Mouse (Mus musculus): Measurements from ENCODE around the gene Coro1c. TPM values are rescaled to one million over a fixed set of nuclear protein-coding genes. Genes with fewer than 3 reads are reported as not detected.
A peak's percentile ranks its signal among the peaks of the same experiment; 100 is the strongest.

Gene Coro1c
- polyA plus RNA-seq, 1 experiment from 2014 or later, result 102 TPM

DNA sequence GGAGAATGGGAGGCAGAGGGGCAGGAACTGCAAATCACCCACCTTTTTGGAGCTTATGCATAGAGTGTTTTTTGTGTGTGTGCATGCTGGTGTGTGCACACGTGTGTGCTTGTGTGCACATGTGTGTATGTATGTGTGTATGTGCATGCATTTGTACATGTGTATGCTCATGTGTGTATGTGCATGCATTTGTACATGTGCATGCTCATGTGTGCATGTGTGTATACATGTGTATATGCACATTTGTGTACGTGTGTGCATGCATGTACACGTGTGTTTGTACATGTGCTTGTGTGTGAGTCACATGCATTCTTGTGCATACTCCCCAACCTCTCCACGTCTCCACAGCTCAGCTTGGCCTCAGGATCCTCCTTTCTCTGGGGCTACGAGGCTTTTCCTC, 77.8 kb downstream of the Coro1c start:
- Histone ChIP-seq H3K27me3 (replicated peaks; ENCODE audit: insufficient read depth, low read length) (no peaks in the 10 kb centered on the region), H3K4me1 (ENCODE audit: insufficient read depth, low read depth, low read length) (no peaks in the 10 kb centered on the region), H3K36me3 (ENCODE audit: insufficient read depth, low read length) (no peaks in the 10 kb centered on the region), H3K9ac (replicated peaks; ENCODE audit: low read depth) (no peak overlapping the region), H3K4me2 (replicated peaks; ENCODE audit: low read depth, low read length) (no peak overlapping the region), H3K27ac (ENCODE audit: low read length) (no peak overlapping the region), H3K9me3 (ENCODE audit: low read length) (no peaks in the 10 kb centered on the region), H3K4me3 (ENCODE audit: low read depth, low read length) (no peak overlapping the region)
- 78% methylated on average over 5 of the region's 5 CpGs for WGBS
- DNase-seq (ENCODE audit: low spot score) (no peak), ATAC-seq (no peak)
- TF ChIP-seq CTCF (IDR thresholded peaks at IDR 0.05) (no peak), EP300 (IDR thresholded peaks at IDR 0.05) (no peak)

DNA sequence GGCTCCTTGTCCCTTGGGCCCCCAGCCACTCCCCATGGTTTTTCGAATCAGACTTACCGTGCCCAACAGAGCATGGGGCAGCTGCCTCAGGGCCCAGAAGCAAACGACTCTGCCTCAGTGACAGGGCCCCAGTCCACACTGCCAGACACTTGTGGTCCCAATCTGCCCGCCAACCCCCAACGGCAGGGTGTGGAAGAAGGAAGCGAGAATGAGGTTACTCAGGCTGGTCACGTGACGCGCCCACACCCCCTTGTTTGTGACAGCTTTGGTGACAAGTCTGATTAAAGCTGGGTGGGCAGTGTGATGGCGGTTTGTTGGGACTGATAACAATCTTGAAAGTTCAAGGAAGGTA, 78.3 kb downstream of the Coro1c start:
- no peak overlapping the region for H3K4me2 ChIP-seq (replicated peaks; ENCODE audit: low read depth, low read length)
- no peaks in the 10 kb centered on the region for H3K27me3 ChIP-seq (replicated peaks; ENCODE audit: insufficient read depth, low read length)
- TF ChIP-seq EP300 (IDR thresholded peaks at IDR 0.05), result no peak
- TF ChIP-seq CTCF (IDR thresholded peaks at IDR 0.05), result no peak
- H3K27ac ChIP-seq (ENCODE audit: low read length), result no peak overlapping the region
- H3K9ac ChIP-seq (replicated peaks; ENCODE audit: low read depth), result no peak overlapping the region
- H3K4me3 ChIP-seq (ENCODE audit: low read depth, low read length), result no peak overlapping the region
- DNase-seq (ENCODE audit: low spot score) (no peak), ATAC-seq (peak; percentile 25; the same call in 1 of the 2 replicates)
- H3K36me3 ChIP-seq (ENCODE audit: insufficient read depth, low read length), result no peaks in the 10 kb centered on the region
- H3K4me1 ChIP-seq (ENCODE audit: insufficient read depth, low read depth, low read length), result no peaks in the 10 kb centered on the region
- WGBS, result 39% methylated on average over 10 of the region's 10 CpGs
- no peaks in the 10 kb centered on the region for H3K9me3 ChIP-seq (ENCODE audit: low read length)

- Histone ChIP-seq H3K36me3 (ENCODE audit: insufficient read depth, low read length) (no peaks in the 10 kb centered on the region), H3K4me3 (ENCODE audit: low read depth, low read length) (no peak overlapping the region), H3K27ac (ENCODE audit: low read length) (no peak overlapping the region), H3K27me3 (replicated peaks; ENCODE audit: insufficient read depth, low read length) (no peaks in the 10 kb centered on the region), H3K9ac (replicated peaks; ENCODE audit: low read depth) (no peak overlapping the region), H3K4me1 (ENCODE audit: insufficient read depth, low read depth, low read length) (no peaks in the 10 kb centered on the region), H3K9me3 (ENCODE audit: low read length) (no peaks in the 10 kb centered on the region), H3K4me2 (replicated peaks; ENCODE audit: low read depth, low read length) (no peak overlapping the region)
- 45% methylated on average over 7 of the region's 7 CpGs for WGBS
- no peak for DNase-seq (ENCODE audit: low spot score)
- TF ChIP-seq CTCF (IDR thresholded peaks at IDR 0.05), result no peak
- TF ChIP-seq EP300 (IDR thresholded peaks at IDR 0.05), result no peak
- no peak for ATAC-seq
Observed at GRCm38 (mm10) chr5:113829566-113830291, 78.8 kb downstream of the Coro1c start.

- WGBS, result 40% methylated on average over 7 of the region's 7 CpGs
- no peaks in the 10 kb centered on the region for H3K27me3 ChIP-seq (replicated peaks; ENCODE audit: insufficient read depth, low read length)
- no peaks in the 10 kb centered on the region for H3K4me1 ChIP-seq (ENCODE audit: insufficient read depth, low read depth, low read length)
- H3K4me3 ChIP-seq (ENCODE audit: low read depth, low read length), result no peak overlapping the region
- no peaks in the 10 kb centered on the region for H3K9me3 ChIP-seq (ENCODE audit: low read length)
- H3K9ac ChIP-seq (replicated peaks; ENCODE audit: low read depth), result no peak overlapping the region
- H3K4me2 ChIP-seq (replicated peaks; ENCODE audit: low read depth, low read length), result no peak overlapping the region
- DNase-seq (ENCODE audit: low spot score) (no peak), ATAC-seq (no peak)
- H3K27ac ChIP-seq (ENCODE audit: low read length), result no peak overlapping the region
- TF ChIP-seq EP300 (IDR thresholded peaks at IDR 0.05) (no peak), CTCF (IDR thresholded peaks at IDR 0.05) (no peak)
- no peaks in the 10 kb centered on the region for H3K36me3 ChIP-seq (ENCODE audit: insufficient read depth, low read length)
Observed at GRCm38 (mm10) chr5:113828481-113828880, 80.1 kb downstream of the Coro1c start.

DNA sequence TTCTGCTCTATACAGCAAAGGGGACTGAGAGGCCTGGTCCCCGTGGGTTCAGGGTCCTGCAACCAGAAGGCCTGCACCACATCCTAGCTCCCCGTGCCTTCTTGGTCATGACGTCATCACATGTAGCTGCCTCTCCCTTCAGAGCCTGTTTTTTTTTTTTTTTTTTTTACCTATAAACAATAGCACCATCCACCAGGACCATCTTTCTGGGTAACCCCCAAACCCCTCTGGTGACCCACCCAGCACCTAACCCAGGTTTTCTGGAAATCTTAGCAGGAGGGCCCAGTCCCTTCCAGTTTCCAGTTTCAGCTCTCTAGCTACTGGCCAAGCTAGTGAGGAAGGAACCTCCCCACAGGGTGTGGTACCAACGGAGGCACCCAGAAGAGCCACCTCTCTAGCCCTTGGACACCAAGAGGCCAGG, 80.6 kb downstream of the Coro1c start:
- Histone ChIP-seq H3K27ac (ENCODE audit: low read length) (no peak overlapping the region), H3K27me3 (replicated peaks; ENCODE audit: insufficient read depth, low read length) (no peaks in the 10 kb centered on the region), H3K9me3 (ENCODE audit: low read length) (no peaks in the 10 kb centered on the region), H3K36me3 (ENCODE audit: insufficient read depth, low read length) (no peaks in the 10 kb centered on the region), H3K4me3 (ENCODE audit: low read depth, low read length) (no peak overlapping the region), H3K9ac (replicated peaks; ENCODE audit: low read depth) (no peak overlapping the region), H3K4me2 (replicated peaks; ENCODE audit: low read depth, low read length) (no peak overlapping the region), H3K4me1 (ENCODE audit: insufficient read depth, low read depth, low read length) (no peaks in the 10 kb centered on the region)
- TF ChIP-seq EP300 (IDR thresholded peaks at IDR 0.05) (no peak), CTCF (IDR thresholded peaks at IDR 0.05) (no peak)
- no peak for DNase-seq (ENCODE audit: low spot score)
- WGBS, result 44% methylated on average over 4 of the region's 4 CpGs
- no peak for ATAC-seq

DNA sequence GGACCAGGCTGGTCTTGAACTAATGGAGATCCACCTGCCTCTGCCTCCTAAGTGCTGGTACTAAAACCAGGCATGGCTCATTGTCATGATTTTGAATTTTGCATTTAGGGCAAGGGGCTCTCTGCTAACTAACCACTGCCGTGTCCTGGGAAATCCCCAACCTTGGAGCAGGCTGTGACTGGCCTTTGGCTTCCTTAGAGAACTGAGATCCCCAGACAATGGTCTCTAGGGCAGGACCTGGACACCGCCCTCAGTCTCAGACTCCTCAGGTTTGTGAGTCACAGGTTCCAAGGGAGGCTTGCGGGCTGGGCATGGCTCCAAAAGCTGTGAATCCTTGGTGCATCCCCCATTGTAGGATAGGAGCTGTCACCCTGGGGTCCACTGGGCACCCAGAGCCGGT, 81.9 kb downstream of the Coro1c start:
- Histone ChIP-seq H3K4me3 (ENCODE audit: low read depth, low read length) (no peak overlapping the region), H3K36me3 (ENCODE audit: insufficient read depth, low read length) (no peaks in the 10 kb centered on the region), H3K4me2 (replicated peaks; ENCODE audit: low read depth, low read length) (no peak overlapping the region), H3K9ac (replicated peaks; ENCODE audit: low read depth) (no peak overlapping the region), H3K9me3 (ENCODE audit: low read length) (no peaks in the 10 kb centered on the region), H3K27ac (ENCODE audit: low read length) (no peak overlapping the region), H3K27me3 (replicated peaks; ENCODE audit: insufficient read depth, low read length) (no peaks in the 10 kb centered on the region), H3K4me1 (ENCODE audit: insufficient read depth, low read depth, low read length) (no peaks in the 10 kb centered on the region)
- ATAC-seq (no peak), DNase-seq (ENCODE audit: low spot score) (no peak)
- TF ChIP-seq CTCF (IDR thresholded peaks at IDR 0.05) (no peak), EP300 (IDR thresholded peaks at IDR 0.05) (no peak)
- WGBS, result 76% methylated on average over 4 of the region's 4 CpGs

DNA sequence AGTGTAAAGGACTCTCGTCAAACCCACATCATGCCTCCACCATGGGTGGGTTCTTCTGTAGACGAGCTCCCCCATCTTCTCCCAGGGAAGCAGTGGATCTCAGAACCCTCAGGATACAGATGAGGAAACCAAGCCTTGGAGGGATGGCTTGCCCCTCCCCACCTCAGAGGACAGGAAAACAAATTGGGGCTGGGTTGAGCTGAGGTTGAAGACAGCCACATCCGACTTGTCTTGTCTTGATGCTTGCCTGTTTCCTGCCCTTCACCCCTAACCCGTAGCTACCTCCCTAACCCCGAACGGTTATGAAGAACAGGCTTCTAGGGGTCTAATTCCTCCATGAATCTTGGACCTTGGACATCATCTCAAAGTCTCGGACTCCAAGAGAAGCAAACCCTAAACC, 83.0 kb downstream of the Coro1c start:
- Histone ChIP-seq H3K4me2 (replicated peaks; ENCODE audit: low read depth, low read length) (no peak overlapping the region), H3K9me3 (ENCODE audit: low read length) (no peaks in the 10 kb centered on the region), H3K36me3 (ENCODE audit: insufficient read depth, low read length) (no peaks in the 10 kb centered on the region), H3K4me3 (ENCODE audit: low read depth, low read length) (no peak overlapping the region), H3K27ac (ENCODE audit: low read length) (no peak overlapping the region), H3K27me3 (replicated peaks; ENCODE audit: insufficient read depth, low read length) (no peaks in the 10 kb centered on the region), H3K4me1 (ENCODE audit: insufficient read depth, low read depth, low read length) (no peaks in the 10 kb centered on the region), H3K9ac (replicated peaks; ENCODE audit: low read depth) (no peak overlapping the region)
- ATAC-seq (no peak), DNase-seq (ENCODE audit: low spot score) (no peak)
- TF ChIP-seq EP300 (IDR thresholded peaks at IDR 0.05), result no peak
- TF ChIP-seq CTCF (IDR thresholded peaks at IDR 0.05), result no peak
- 67% methylated on average over 7 of the region's 7 CpGs for WGBS

All from lung, postnatal 0 days (tissue).